Mouse (Mus musculus): ENCODE data around the gene 4930544G11Rik. TPM values are rescaled to one million over a fixed set of nuclear protein-coding genes. Genes with fewer than 3 reads are reported as not detected.

4930544G11Rik gene
- total and polyA plus RNA-seq, 3 experiments = not detected

DNA sequence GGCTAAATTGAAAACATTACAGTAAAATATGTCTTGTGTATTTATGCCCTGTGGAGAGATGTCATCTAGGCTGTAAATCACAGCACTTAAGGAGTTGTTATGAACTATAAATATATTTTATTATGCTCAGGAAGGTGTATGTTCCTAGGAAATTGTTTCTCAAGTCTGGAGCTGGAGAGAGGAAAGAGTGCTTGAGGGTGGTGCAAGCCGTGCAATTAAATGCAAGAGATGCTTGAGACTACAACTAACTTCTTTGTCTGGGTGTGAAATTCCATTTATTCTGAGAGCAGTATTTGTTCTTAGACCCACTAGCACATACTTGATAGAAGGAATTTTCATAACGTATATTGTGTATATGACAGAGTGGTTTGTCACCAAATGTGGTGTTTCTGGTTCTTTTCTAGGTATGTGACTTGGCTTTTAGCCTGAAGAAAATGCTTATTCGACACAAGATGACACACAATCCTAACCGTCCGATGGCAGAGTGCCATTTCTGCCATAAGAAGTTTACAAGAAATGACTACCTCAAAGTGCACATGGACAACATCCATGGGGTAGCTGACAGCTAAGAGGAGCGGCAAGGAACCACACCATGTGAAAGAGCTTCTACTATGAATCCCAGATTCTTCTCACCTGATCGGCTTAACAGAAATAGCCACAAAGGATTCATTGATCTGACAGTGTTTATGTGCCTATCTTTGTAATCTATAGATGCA, 16.7 kb upstream of the 4930544G11Rik start:
- in situ Hi-C loops (cut with MboI; ENCODE audit: low pct_ligation_motif_present, low pct_unique_long_range_greater_than_20kb, low sequenced_read_pairs) (no loop called here), dilution Hi-C loops (cut with MboI; ENCODE audit: extremely low pct_ligation_motif_present, extremely low pct_unique_long_range_greater_than_20kb, low sequenced_read_pairs) (no loop called here)
- TF ChIP-seq JUN (IDR thresholded peaks at IDR 0.05; ENCODE audit: insufficient read depth, low read depth, low read length) (no peak), TCF12 (IDR thresholded peaks at IDR 0.05; ENCODE audit: low read depth, low read length) (no peak), EP300 (IDR thresholded peaks at IDR 0.05; ENCODE audit: low read length) (no peak), MXI1 (IDR thresholded peaks at IDR 0.05; ENCODE audit: low read depth, low read length) (no peak), MYC (IDR thresholded peaks at IDR 0.05; ENCODE audit: low read depth, low read length) (no peak), TBP (conservative IDR thresholded peaks at IDR 0.05; ENCODE audit: low read depth, low read length) (no peak), IRF4 (IDR thresholded peaks at IDR 0.05; ENCODE audit: low read depth, low read length) (no peak), NRF1 (IDR thresholded peaks at IDR 0.05; ENCODE audit: low read depth, low read length) (no peak), SIN3A (IDR thresholded peaks at IDR 0.05; ENCODE audit: low read length) (no peak), ETS1 (conservative IDR thresholded peaks at IDR 0.05; ENCODE audit: low read depth, low read length) (no peak)
- no peaks in the 10 kb centered on the region for H3K9me3 ChIP-seq (replicated peaks; ENCODE audit: low read length)
- no peaks in the 10 kb centered on the region for H3K79me2 ChIP-seq (replicated peaks; ENCODE audit: control insufficient read depth, extremely low read depth, insufficient read depth, poor library complexity, severe bottlenecking)
- H3K9ac ChIP-seq (ENCODE audit: insufficient read depth, low read depth) = no peak overlapping the region
- H3K4me3 ChIP-seq (replicated peaks in 1 of 3; ENCODE audit: low read depth in 2 of 3, low read length in 2 of 3, poor library complexity in 1 of 3) = no peak overlapping the region
- no peak overlapping the region for H3K4me2 ChIP-seq (ENCODE audit: insufficient read depth, low read depth, poor library complexity, severe bottlenecking)
- no peaks in the 10 kb centered on the region for H3K36me3 ChIP-seq (replicated peaks in 1 of 2; ENCODE audit: control insufficient read depth in 1 of 2, insufficient read depth in 1 of 2, low read length in 1 of 2)
- no peak overlapping the region for H3K27ac ChIP-seq (ENCODE audit: insufficient read depth, low read depth)
- no peak for DNase-seq (ENCODE audit: extremely low read depth)
- peaks cover 0 to 3% of the 10 kb centered on the region in 2 experiments; a peak in 2 of 4 replicates for H3K4me1 ChIP-seq (ENCODE audit: control insufficient read depth in 1 of 2, insufficient read depth in 2 of 2)
- H3K27me3 ChIP-seq (replicated peaks) = no peaks in the 10 kb centered on the region

DNA sequence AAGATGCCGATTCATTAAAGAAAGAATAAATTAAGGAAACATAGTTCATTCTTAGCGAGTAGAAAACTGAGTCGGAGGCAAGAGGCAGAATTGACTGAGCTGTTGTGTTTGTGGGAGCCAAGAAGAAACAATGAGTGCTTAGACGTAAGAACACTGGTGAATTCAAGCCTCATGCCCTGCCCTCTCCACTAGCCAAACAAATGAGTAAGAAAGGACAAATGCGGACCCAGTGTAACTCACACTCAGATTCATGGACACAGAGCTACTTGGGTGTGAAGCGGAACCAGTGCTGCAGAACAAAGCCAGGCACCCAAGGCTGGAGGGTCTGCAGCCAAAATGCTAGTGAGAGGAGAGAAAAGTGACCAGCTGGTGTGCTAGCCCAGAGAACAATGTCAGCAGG, 1.9 kb upstream of the 4930544G11Rik start:
- Histone ChIP-seq H3K9me3 (replicated peaks; ENCODE audit: low read length) (no peaks in the 10 kb centered on the region), H3K4me3 (replicated peaks in 1 of 3; ENCODE audit: low read depth in 2 of 3, low read length in 2 of 3, poor library complexity in 1 of 3) (no peak overlapping the region), H3K4me2 (ENCODE audit: insufficient read depth, low read depth, poor library complexity, severe bottlenecking) (no peak overlapping the region), H3K9ac (ENCODE audit: insufficient read depth, low read depth) (no peak overlapping the region), H3K27ac (ENCODE audit: insufficient read depth, low read depth) (no peak overlapping the region), H3K27me3 (replicated peaks) (no peaks in the 10 kb centered on the region), H3K79me2 (replicated peaks; ENCODE audit: control insufficient read depth, extremely low read depth, insufficient read depth, poor library complexity, severe bottlenecking) (no peaks in the 10 kb centered on the region), H3K4me1 (ENCODE audit: control insufficient read depth in 1 of 2, insufficient read depth in 2 of 2) (no peaks in the 10 kb centered on the region), H3K36me3 (replicated peaks in 1 of 2; ENCODE audit: control insufficient read depth in 1 of 2, insufficient read depth in 1 of 2, low read length in 1 of 2) (no peaks in the 10 kb centered on the region)
- DNase-seq (ENCODE audit: extremely low read depth) = no peak
- dilution Hi-C loops (cut with MboI; ENCODE audit: extremely low pct_ligation_motif_present, extremely low pct_unique_long_range_greater_than_20kb, low sequenced_read_pairs) (no loop called here), in situ Hi-C loops (cut with MboI; ENCODE audit: low pct_ligation_motif_present, low pct_unique_long_range_greater_than_20kb, low sequenced_read_pairs) (no loop called here)
- TF ChIP-seq PAX5 (IDR thresholded peaks at IDR 0.05; ENCODE audit: low read length) = no peak
- no peak for TF ChIP-seq JUND (conservative IDR thresholded peaks at IDR 0.05; ENCODE audit: low read depth, low read length)
- no peak for TF ChIP-seq TCF12 (IDR thresholded peaks at IDR 0.05; ENCODE audit: low read depth, low read length)
- no peak for TF ChIP-seq MAZ (IDR thresholded peaks at IDR 0.05; ENCODE audit: low read depth, low read length)
- no peak for TF ChIP-seq POLR2AphosphoS2 (IDR thresholded peaks at IDR 0.05; ENCODE audit: low read depth, low read length)
- TF ChIP-seq E2F4 (IDR thresholded peaks at IDR 0.05; ENCODE audit: insufficient replicate concordance, low read depth, low read length) = no peak
- TF ChIP-seq MXI1 (IDR thresholded peaks at IDR 0.05; ENCODE audit: low read depth, low read length) = no peak
- TF ChIP-seq EP300 (IDR thresholded peaks at IDR 0.05; ENCODE audit: low read length) = no peak
- no peak for TF ChIP-seq POLR2A (IDR thresholded peaks at IDR 0.05; ENCODE audit: low read depth, low read length)
- no peak for TF ChIP-seq SMC3 (IDR thresholded peaks at IDR 0.05; ENCODE audit: low read depth, low read length)
- no peak for TF ChIP-seq RCOR1 (conservative IDR thresholded peaks at IDR 0.05; ENCODE audit: low read depth, low read length)
- TF ChIP-seq CHD2 (IDR thresholded peaks at IDR 0.05; ENCODE audit: low read length) = no peak
- TF ChIP-seq MAX (IDR thresholded peaks at IDR 0.05; ENCODE audit: low read length) = no peak
- TF ChIP-seq JUN (IDR thresholded peaks at IDR 0.05; ENCODE audit: insufficient read depth, low read depth, low read length) = no peak
- TF ChIP-seq CTCF (conservative IDR thresholded peaks at IDR 0.05 in 1 of 2, IDR thresholded peaks at IDR 0.05 in 1 of 2; ENCODE audit: low read depth in 2 of 2, low read length in 2 of 2) = no peak
- TF ChIP-seq ZNF384 (IDR thresholded peaks at IDR 0.05; ENCODE audit: low read depth, low read length) = no peak
- TF ChIP-seq RAD21 (IDR thresholded peaks at IDR 0.05; ENCODE audit: low read depth, low read length) = no peak

Measured in CH12.LX (cell line).